Mouse (Mus musculus): ENCODE data around the gene Nfe2.

Gene Nfe2

GRCm38 (mm10) chr15:103205156-103205555 lies 53.0 kb downstream of the Nfe2 start:
- no peak for DNase-seq

DNA sequence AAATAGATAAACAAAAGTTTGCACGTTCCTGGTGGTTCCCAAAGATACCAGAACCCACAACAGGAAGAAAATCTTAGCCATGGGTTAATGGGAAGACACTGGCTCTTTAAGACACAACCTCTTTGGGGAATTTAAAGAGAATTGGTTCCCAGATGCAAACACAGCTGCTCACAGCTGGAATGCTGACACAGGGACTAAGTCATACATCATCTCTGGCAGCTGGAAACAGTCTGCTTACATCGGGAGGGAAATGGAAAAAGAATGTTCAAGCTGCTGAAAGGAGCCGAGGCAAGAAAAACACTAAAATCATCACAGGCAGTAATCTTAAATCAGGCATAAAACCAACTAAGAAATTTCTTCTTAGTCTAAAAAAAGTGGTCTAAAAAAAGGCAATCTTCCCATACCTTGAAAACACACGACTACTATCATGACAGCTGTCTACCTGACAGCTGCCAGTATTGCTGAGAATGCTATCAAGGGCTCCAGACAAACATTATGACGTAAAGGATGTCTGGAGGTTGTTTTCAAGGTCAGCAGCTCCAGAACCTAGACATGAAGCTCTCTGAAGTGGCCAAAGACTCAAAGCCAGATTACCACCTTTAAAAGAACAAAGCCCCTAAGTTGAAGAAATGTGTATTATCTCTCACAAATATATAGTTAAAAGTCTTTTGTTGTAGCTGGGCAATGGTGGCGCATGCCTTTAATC lies 56.0 kb downstream of the Nfe2 start:
- DNase-seq = no peak

Data from thymus, postnatal 4 days (tissue).